Mouse (Mus musculus) G1E (cell line): ENCODE measurements around the gene Gm26558.

Experiments
- CTCF ChIP-seq: IDR thresholded peaks from 2 replicates; pipeline ENCODE4 v1.5.1; 2012; ENCODE audit warnings: low read depth, low read length, inconsistent platforms, mixed read lengths
- GATA1 ChIP-seq: IDR thresholded peaks from 2 replicates; pipeline ENCODE4 v1.6.1; 2012; ENCODE audit warnings: borderline replicate concordance, low read length, inconsistent platforms, mixed read lengths
- POLR2AphosphoS5 ChIP-seq: IDR thresholded peaks from 2 replicates; pipeline ENCODE4 v1.6.1; 2012; ENCODE audit warnings: low read depth, low read length, inconsistent platforms; ENCODE audit not compliant: insufficient replicate concordance
- TAL1 ChIP-seq: conservative IDR thresholded peaks from 2 replicates; pipeline ENCODE4 v1.6.1; 2012; ENCODE audit warnings: low read depth, low read length, inconsistent platforms, mixed read lengths

DNA sequence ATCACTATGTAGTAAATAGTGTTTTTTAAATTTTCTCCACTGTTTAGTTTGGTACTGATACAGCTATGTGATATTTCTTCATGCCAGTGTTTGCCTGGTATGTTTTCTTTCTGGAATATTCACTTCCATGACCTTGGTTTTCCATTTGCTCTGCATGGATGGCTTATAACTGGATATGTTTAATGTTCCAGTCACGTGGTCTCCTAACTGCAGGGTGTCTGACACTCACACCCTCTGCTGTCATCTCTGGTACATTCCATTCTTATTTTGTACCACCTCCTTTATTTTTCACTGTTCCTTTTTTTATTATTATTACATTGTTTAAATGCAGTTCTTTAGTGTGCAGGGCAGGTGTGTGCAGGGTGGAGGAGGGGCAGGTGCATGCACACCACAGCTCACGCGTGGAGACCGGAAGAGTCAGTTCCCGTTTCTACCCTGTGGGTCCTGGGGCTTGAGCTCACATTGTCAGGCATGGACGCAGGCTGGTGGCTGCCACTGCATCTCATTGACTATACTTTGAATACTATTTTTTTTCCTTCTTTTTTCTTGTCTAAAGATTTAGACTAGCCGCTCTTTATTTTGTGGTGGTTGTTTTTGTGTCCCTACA lies 47.1 kb downstream of the Gm26558 start:
- TF ChIP-seq CTCF, result no peak
- no peak for TF ChIP-seq GATA1
- no peak for TF ChIP-seq POLR2AphosphoS5
- TF ChIP-seq TAL1, result no peak
